Mouse (Mus musculus) urinary bladder, adult 2 months (tissue): ENCODE results near the gene Cbln1. TPM values are rescaled to one million over a fixed set of nuclear protein-coding genes. Genes with fewer than 3 reads are reported as not detected.

Experiments used
- DNase-seq: peaks from one replicate; pipeline ENCODE4 v3.0.0; 2022; ENCODE audit warnings: low spot score
- polyA plus RNA-seq: library from polyadenylated mRNA; depleted of rRNA; stranded (reverse); fragments of >200 nt; gene quantifications from 2 replicates; pipeline ENCODE4 v1.2.3, GENCODE M21; 2012; rRNA removed

The Cbln1 gene
- polyA plus RNA-seq, 1 experiment, result 0.01 TPM

DNA sequence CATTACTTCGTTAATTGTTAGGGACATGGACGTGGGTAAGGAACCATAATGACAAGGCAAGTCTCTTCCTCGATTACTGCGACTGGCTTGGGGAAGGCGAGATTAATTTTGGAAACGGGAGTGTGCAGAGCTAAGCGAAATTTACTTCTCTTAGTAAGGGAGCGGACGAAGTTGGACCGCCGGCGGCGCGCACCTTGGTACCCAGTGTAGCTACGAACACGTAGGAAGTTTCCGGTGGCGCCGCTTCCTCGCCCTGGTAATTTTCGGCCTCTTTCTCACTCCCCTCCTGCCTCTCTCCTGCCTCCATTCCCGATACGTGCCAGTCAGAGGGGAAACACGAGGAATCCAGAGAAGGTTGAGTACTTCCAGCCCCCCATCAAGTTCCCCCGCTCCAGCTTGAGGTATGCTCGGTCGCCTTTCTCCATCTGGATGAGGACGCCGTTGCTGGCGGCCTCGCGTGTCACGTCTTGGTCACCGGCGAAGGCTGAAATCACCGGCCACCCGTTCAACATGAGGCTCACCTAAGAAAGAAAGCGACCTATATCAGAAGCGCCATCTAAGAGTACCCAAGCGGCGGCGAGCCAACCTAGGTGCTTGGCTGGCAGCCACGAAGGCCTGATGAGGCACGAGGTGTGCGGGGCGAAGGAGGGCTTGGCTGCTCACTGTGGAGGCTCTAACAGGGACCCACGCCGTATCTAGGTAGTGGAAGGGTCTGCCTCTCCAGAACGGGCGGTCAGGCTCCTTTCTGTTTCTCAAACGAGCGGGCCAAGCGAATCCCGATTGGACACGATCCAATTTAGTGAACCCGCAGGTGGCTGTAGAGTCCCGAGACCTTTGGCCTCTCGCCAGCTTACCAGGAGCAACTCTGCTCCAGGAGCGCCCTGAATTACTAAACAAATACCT is 2.2 kb downstream of the Cbln1 start:
- DNase-seq, result no peak

DNA sequence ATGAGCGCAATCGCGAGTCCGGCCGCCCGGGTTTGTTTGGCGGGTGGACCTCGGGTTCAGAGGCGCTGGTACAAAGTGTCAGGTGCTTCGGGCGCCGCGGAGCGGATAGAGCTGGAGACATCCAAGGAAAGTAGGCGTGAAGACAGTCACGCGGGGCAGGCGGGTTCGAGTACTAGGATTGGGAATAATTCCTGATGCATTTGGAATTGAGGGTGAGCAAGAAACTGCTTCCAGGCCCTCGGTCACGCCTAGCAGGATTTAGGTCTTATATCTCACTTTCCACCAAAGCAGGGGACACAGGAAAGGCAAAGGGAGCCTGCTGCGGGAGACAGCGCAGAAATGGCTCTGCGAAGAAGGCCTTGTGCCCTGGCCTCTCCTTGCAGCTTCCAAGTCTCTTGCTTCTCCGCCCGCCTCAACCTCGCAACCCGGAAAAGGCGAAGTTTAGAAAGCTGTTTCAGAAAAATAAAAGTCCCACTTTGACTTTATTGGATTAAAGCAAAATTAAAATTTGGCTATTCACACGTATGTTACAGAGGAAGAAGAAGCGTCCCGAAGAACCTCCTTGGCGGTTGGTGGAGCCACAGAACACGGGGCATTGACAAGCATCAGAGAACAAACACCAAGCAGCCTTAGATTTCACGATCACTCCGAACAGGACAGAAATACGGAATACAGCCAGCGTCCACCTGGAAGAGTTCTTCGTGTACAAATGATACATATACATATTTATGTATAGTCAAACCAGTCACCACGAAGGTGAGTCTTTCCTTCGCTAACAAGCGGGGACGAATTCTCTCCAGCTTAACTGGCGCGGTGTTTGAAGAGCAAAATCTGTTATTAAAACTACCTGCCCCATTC is 3.2 kb downstream of the Cbln1 start:
- no peak for DNase-seq

DNA sequence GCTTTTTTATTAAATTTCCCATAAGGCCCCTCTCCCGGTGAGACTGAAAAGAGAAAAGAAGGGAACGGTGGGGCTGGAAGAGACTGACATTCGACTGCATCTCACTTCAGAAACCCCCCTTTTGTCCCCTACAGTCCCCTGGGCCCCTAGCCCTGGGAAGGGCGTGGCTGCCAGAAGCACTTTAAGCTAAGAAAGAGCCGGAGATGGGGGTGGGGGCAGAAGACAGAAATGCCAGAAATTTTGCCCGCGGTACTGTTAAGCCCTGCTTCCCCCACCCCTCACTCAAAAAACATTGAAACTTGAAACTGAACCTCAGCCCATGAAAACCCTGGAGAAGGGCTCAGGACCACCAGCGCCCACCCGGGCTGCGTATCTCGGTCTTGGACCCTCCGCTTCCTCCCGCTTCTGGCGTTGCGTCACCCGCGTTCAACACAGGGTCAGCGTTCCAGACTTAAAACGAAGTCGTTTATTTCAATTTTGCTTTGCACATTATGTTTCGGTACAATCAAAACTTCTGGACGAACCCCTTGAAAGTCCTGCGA is 3.9 kb downstream of the Cbln1 start:
- DNase-seq, result no peak

GRCm38 (mm10) chr8:87467906-87468305 is 4.5 kb downstream of the Cbln1 start:
- DNase-seq, result no peak

- DNase-seq, result no peak
These were observed 5.3 kb downstream of the Cbln1 start for GRCm38 (mm10) chr8:87466936-87467602.

DNA sequence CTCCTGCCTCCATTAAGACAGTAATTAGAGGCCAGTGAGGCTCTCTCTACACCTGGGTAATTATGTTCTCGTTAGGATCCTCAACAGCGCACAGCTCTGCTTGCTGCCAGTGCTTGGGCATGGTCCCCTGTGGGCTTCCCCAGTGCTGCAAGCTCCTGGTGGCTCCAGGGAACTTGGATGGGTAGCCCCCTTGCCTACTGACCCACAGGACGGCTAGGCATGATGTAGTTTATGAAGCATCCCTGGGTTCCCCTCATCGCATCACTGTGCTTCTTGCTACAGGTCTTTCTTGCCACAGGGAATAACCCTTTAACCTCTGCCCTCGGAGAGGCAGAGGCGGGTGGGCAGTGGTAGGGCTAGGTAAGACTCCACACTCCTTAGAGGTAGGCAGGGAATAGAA is 6.1 kb downstream of the Cbln1 start:
- DNase-seq, result no peak

DNA sequence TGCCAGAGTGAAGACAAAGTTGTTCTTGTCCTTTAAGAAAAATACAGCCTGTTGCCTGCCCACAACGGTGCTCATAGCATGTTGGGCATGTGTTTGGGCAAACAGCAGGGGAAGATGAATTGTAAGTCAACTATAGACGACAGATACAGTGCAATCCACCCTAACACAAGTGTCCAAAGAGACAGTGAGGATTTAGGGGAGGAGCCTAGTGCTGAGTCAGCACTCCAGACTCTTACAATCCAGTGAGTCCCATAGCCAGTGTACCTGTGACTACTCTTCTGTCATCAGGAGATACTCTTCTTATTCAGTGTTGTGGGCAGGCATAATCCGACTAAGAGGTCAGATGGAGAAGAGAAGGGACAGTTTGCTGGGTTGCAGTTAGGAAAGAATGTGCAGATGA is 8.0 kb downstream of the Cbln1 start:
- DNase-seq, result no peak

- no peak for DNase-seq
These were observed 10.6 kb downstream of the Cbln1 start for GRCm38 (mm10) chr8:87461801-87462200.

GRCm38 (mm10) chr8:87456949-87457348 is 15.5 kb downstream of the Cbln1 start:
- DNase-seq, result no peak

DNA sequence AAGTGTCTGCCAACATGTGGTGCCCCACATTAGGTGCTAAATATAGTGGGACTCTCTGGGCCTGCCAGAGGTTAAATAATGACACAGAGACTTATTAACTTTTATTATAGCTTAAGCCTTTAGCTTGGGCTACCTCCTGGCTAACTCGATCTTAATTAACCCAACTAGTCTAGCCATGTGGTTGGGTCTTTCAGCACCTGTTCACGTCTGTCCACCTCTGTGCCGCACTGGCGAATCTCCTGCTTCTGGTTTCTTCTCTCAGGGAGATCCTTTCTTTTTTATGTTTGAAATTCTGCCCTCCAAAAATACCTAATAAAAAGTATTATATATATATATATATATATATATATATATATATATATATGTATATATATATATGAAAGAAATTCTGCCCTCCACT is 19.6 kb downstream of the Cbln1 start:
- DNase-seq, result no peak

DNA sequence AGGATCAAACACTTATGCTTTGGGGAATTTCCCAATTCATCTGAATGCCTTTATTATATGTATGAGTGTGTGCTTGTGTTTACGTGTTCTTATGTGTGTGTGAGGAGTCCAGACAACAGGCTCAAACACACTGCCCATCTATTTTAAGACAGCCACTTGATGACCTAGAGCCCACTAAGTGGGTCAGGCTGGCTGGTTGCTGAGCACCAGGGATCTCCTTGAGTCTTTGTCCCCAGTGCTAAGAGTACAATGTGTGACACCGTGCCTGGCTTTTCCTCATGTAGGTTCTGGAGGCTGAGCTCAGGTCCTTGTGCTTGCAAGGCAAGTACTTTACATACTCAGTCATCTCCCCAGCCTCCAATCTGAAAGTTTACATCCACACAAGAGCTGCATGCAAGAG is 20.7 kb downstream of the Cbln1 start:
- DNase-seq, result no peak

- DNase-seq, result no peak
These were observed 37.8 kb downstream of the Cbln1 start for GRCm38 (mm10) chr8:87434592-87434991.

- DNase-seq, result no peak
These were observed 45.2 kb downstream of the Cbln1 start for GRCm38 (mm10) chr8:87427188-87427587.

DNA sequence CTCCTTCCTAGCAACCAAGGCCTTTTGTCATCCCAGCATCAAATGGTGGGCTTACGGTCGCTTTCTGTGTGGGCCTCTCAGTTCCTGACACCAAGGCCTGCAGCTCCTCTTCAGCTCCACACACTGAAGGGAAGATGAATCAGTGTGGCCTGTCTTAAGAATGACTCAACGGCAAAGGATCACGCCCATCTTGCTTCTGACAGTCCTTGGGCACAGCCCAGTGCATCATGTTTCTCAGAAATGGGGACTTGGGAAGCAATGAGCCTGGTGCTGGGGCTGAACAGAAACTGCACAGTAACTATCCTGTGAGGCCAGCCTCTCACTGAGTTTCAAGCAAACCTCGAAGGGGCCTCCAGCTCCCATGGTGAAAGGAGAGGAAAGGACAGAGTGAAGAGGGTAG is 47.7 kb downstream of the Cbln1 start:
- no peak for DNase-seq

DNA sequence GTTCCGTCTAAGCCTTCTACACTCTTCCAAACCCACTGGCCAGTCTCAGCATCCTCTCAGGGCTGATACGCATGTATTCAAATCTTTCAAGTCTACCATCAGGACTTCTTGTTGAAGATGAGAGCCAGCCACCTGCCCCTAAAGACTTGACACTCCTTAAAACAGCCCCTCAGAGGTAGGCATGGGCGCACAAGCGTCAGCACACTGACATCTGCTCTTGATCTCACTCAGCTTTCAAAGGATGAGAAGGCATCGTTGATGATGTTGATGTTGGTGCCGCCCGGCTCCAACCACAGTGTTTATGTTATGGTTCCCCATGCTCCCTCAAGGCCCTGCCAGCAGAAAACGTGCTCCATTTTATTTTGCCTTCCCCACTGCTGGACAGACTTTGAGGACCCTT is 50.7 kb downstream of the Cbln1 start:
- no peak for DNase-seq

Other genes with a start within 250 kb of the Cbln1 start
- not detected in 2 replicates for gene 4933402J07Rik, start 91.2 kb upstream of the Cbln1 start, polyA plus RNA-seq